Mouse (Mus musculus): ENCODE results near the gene Wsb1.
"Not testable (repeated sequence)": the region's sequence is repeated elsewhere in the genome, so short reads cannot be mapped to it uniquely, and the experiment has no call there.

Gene Wsb1
- long read RNA-seq, experiment 1, partial matches to known transcripts = 1 of 8 reads
- long read RNA-seq, experiment 1, other reads (novel, unspliced or antisense) = 2 of 8 reads
- long read RNA-seq, experiment 2, transcript Wsb1-201 (9 exons, 2,476 nt) = major isoform, 5 of 11 reads
- long read RNA-seq, experiment 2, partial matches to known transcripts = 1 of 11 reads
- long read RNA-seq, experiment 2, other reads (novel, unspliced or antisense) = 3 of 11 reads

GRCm38 (mm10) chr11:79254391-79255098 is at the start of gene Wsb1:
Wsb1 (minus strand) TSS chr11:79254671.
- intact Hi-C loops (cut with DNase I) = no loop called here

DNA sequence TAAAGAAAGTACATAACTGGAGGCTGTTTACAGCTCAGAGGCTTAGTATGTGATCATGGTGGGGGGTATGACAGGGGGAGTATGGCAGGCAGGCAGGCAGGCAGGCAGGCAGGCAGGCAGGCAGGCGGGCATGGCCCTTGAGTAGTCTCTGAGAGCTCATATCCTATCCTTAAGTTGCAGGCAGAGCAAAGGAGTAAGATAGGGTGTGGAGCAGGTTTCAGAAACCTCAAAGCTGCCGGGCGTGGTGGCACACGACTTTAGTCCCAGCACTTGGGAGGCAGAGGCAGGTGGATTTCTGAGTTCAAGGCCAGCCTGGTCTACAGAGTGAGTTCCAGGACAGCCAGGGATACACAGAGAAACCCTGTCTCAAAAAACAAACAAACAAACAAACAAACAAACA is 49.8 kb upstream of the Wsb1 start:
- intact Hi-C loops (cut with DNase I) = not testable (repeated sequence)

DNA sequence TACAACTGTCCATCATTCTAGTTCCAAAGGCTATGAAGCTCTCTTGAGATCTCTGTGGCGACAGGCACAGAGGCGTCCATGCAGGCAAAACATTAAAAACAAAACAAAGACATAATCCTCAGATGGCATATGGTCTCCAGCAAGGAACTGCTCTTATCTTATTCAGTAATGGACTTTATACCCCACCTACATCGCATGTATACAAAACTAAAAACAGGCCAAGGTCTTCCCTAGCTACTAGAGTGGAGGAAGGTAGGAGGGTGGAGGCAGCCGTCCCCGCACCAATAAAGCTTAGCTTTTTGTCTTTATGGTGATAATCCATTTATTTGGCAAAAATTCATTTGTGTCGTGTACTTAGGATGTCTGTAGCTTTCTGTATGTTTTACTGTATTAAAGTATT is 48.6 kb upstream of the Wsb1 start:
- intact Hi-C loops (cut with DNase I) = no loop called here

DNA sequence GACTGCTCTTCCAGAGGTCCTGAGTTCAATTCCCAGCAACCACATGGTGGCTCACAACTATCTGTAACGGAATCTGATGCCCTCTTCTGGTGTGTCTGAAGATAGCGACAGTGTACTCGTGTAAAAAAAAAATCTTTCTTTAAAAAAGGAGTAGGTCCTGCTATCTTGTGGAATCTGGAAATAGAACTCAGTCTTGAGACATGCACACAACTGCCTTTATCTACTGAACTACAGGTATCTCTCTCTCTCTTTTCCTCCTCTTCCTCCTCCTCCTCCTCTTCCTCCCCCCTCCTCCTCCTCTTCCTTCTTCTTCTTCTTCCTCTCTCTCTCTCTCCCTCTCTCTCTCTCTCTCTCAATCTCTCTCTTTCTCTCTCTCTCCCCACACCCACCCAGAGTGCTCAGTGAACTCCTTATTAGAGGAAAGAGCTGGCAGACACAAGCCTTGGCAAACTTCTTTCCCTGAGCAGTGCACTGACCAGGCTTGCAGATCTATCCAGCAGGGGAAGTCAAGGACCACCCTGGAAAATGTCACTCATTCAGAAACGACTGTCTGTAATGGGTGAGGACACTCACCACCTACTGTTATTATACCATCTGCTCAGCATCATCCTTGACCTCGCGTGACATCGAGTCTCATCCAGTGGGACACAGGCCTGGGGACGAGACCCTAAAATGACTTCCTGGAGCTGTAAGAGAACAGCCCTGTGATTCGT is 45.4 kb upstream of the Wsb1 start:
- intact Hi-C loops (cut with DNase I) = loop anchor here (5.0 to 10.0 kb wide), 2 partner anchors 97 to 285 kb away; no protein-coding TSS in a partner anchor

DNA sequence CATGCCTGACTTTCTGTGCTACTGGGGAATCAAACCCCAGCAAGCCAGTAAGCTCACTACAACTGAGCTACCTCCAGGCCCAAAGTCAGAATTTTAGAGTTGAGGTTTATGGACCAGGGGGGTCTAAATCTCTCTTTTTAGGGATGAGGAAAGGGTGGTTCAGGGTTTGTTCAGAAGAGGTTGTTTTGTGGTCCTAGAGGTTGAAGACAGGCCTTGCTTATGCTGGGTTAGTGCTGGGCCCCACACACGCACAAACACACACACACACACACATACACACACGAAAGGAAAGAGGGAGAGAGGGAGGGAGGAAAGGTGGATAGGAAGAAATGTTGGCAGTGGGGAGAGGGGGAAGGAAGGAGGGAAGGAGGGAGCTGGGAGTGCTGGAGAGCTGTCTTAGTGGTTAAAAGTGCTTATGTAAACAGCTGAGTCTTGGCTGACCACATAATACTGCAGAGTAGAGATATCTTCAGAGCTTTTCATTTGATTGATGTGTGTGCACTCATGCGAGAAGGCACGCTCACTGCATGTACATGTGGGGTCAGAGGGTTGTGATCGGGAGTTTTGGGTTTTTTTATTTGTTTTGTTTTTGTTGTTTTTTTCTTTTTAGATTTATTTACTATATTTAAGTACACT is 42.5 kb upstream of the Wsb1 start, which contains the start of gene Gm9964:
Gene Gm9964 (minus strand): TSS at position 51 of the 636 bp plus-strand sequence.
- intact Hi-C loops (cut with DNase I) = loop anchor here (5.0 to 10.0 kb wide), 2 partner anchors 100 to 282 kb away; no protein-coding TSS in a partner anchor

- intact Hi-C loops (cut with DNase I) = loop anchor here (5.0 to 10.0 kb wide), 2 partner anchors 101 to 281 kb away; no protein-coding TSS in a partner anchor
Observed at GRCm38 (mm10) chr11:79296167-79296566, 41.7 kb upstream of the Wsb1 start.

GRCm38 (mm10) chr11:79293971-79294370 is 39.5 kb upstream of the Wsb1 start:
- intact Hi-C loops (cut with DNase I) = loop anchor here (10.0 kb wide), 1 partner anchor 279 kb away; no protein-coding TSS in a partner anchor

GRCm38 (mm10) chr11:79293025-79293424 is 38.6 kb upstream of the Wsb1 start:
- intact Hi-C loops (cut with DNase I) = loop anchor here (10.0 kb wide), 1 partner anchor 278 kb away; no protein-coding TSS in a partner anchor

DNA sequence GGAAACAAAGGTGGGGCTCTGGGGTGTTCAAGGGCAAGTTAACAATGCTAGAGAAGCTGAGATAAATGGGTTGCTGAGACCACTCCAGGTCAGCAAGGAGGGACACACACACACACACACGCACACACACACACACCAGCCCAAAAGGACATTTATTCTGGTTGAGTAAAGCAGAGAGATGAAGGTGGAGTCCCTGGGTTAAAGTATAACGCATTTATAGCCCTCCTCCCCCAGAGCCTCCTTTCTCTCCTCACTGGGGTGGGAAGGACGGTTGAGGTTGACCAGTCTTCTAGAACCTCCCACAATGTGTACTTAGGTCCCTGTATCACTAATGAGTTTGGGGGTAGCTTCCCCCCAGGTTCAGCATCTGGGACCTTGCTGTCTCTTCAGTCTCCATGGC is 37.7 kb upstream of the Wsb1 start:
- intact Hi-C loops (cut with DNase I) = loop anchor here (10.0 kb wide), 1 partner anchor 277 kb away; no protein-coding TSS in a partner anchor

DNA sequence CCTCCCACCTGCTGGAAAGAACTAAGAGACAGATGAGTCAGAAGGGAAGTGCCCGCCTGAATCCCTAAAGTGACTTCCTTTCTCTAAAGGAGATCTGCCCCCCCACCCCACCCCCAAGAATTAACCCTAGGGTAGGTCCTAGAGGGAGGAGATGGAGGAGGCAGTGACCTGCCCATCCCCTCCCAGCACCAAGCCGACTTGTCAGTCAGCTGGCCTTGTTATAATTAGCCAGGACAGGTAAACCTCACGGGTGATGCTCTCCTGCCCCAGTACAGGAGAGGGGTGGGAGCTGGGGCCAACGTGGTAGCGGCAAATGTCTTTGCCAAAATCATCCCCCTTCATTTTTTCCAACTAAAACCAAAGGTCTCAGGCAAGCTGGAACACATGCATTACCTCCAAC is 37.2 kb upstream of the Wsb1 start:
- intact Hi-C loops (cut with DNase I) = loop anchor here (2.0 to 10.0 kb wide), 2 partner anchors 67 to 277 kb away; no protein-coding TSS in a partner anchor

DNA sequence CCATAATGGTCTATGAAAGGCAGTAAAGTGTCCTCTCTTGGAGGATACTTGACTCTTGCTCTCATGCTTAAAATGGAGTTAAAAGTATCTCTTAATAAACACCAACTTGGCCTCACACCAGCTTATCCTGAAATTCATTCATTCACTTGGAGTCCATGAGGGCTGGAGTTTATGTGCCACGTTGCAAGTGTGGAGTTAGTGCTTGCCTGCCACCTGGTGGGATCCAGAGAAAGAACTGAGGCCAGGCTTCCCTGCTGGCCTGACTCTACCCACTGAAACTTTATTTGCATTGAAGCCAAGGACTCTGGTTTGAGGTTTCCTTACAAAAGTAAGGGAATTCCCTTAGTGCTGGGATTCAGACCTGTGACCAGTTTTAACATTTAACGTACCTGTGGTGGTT is 36.0 kb upstream of the Wsb1 start:
- intact Hi-C loops (cut with DNase I) = loop anchor here (2.0 to 10.0 kb wide), 2 partner anchors 66 to 276 kb away; no protein-coding TSS in a partner anchor

- intact Hi-C loops (cut with DNase I) = no loop called here
Observed at GRCm38 (mm10) chr11:79288913-79289640, 34.6 kb upstream of the Wsb1 start.

DNA sequence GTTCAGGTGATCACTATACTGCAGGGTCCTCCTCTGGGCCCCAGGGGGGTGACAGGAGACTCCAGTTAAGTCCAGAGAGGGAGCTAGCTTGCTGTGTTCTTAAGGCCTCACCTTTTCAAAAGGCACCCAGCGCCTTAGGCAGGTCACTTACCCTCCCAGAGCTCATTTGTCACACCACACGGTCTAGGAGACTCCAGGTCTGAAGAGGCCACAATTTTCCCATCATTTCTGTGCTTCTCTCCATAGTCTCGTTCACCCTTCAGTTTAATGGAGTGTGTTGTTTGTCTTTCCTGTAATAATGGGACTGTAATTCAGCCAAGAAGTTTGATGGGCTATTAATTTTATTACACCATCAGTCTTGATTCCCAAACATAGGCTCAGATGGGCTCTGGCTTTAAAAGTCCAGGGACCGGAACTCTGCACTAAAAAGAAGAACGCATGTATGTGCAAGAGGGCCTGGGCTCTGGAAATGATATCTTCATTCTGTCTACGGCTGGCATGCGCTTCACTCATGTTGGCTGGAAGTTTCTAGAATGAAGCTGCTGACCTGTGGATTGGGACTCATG is 33.9 kb upstream of the Wsb1 start:
- intact Hi-C loops (cut with DNase I) = no loop called here

- intact Hi-C loops (cut with DNase I) = no loop called here
Observed at GRCm38 (mm10) chr11:79287447-79287846, 33.0 kb upstream of the Wsb1 start.

- intact Hi-C loops (cut with DNase I) = no loop called here
Observed at GRCm38 (mm10) chr11:79286305-79286799, 31.9 kb upstream of the Wsb1 start.

GRCm38 (mm10) chr11:79283350-79284030 is 29.0 kb upstream of the Wsb1 start:
- intact Hi-C loops (cut with DNase I) = no loop called here

- intact Hi-C loops (cut with DNase I) = no loop called here
Observed at GRCm38 (mm10) chr11:79281396-79281795, 26.9 kb upstream of the Wsb1 start.

- intact Hi-C loops (cut with DNase I) = no loop called here
Observed at GRCm38 (mm10) chr11:79279732-79280405, 25.4 kb upstream of the Wsb1 start.

DNA sequence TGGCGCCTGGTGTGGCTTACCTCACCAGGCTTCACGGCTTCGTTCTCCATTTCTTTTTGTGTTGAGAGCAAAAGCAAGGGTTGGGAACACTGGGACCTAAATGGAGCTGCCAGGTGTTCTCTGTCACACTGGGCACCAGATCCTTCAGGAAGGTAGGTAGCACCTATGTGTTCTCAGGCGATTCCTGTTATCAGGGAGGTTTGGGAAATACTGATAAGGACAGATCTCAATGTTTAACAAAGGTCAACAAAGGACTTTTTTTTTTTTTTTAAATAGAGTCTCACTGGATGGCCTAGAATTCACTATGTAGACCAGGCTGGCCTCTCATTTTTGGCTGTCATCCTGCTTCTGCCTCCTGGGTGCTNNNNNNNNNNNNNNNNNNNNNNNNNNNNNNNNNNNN is 19.3 kb upstream of the Wsb1 start:
- intact Hi-C loops (cut with DNase I) = no loop called here
